Mouse (Mus musculus): ENCODE results near the gene Mpnd. TPM values are rescaled to one million over a fixed set of nuclear protein-coding genes. Genes with fewer than 3 reads are reported as not detected.
A peak's percentile ranks its signal among the peaks of the same experiment; 100 is the strongest.

The Mpnd gene
- polyA plus RNA-seq, 2 experiments, result 101 to 118 TPM

GRCm38 (mm10) chr17:55958584-55958886 lies 47.0 kb upstream of the Mpnd start:
- Histone ChIP-seq H3K36me3 (ENCODE audit: control insufficient read depth, insufficient read depth, low read length) (peaks cover 13% of the 10 kb centered on the region), H3K9me3 (ENCODE audit: control insufficient read depth, low read length) (no peaks in the 10 kb centered on the region), H3K9ac (ENCODE audit: low read depth, low read length, severe bottlenecking) (peak overlapping the region; percentile 48; the same call in 1 of the 2 replicates), H3K4me1 (ENCODE audit: control insufficient read depth, insufficient read depth, low read length) (peaks cover 3% of the 10 kb centered on the region; the same call in 1 of the 2 replicates), H3K4me2 (replicated peaks; ENCODE audit: low read depth, low read length, severe bottlenecking) (peak overlapping the region; percentile 77), H3K27me3 (ENCODE audit: control insufficient read depth, insufficient read depth, low read length) (peaks cover 3% of the 10 kb centered on the region; the same call in 1 of the 2 replicates), H3K4me3 (replicated peaks; ENCODE audit: low read length) (peak overlapping the region; percentile 56), H3K27ac (replicated peaks; ENCODE audit: low read depth, low read length) (peak overlapping the region; percentile 63)
- DNase-seq (ENCODE audit: low spot score) (no peak), ATAC-seq (ENCODE audit: low FRiP score, low read depth) (no peak)
- no peak for TF ChIP-seq POLR2A (IDR thresholded peaks at IDR 0.05; ENCODE audit: borderline replicate concordance, extremely low read depth, insufficient read depth, insufficient read length)
- WGBS, result 26% methylated on average over 2 of the region's 2 CpGs

- ATAC-seq (ENCODE audit: low FRiP score, low read depth) (peak; percentile 95), DNase-seq (ENCODE audit: low spot score) (peak; percentile 97)
- Histone ChIP-seq H3K9ac (ENCODE audit: low read depth, low read length, severe bottlenecking) (peak within 1 kb of the TSS; percentile 57), H3K27ac (replicated peaks; ENCODE audit: low read depth, low read length) (peak within 1 kb of the TSS; percentile 93), H3K4me3 (replicated peaks; ENCODE audit: low read length) (peak within 1 kb of the TSS; percentile 56), H3K9me3 (ENCODE audit: control insufficient read depth, low read length) (no peaks in the 10 kb centered on the region), H3K4me1 (ENCODE audit: control insufficient read depth, insufficient read depth, low read length) (peaks cover 3% of the 10 kb centered on the region; the same call in 1 of the 2 replicates), H3K27me3 (ENCODE audit: control insufficient read depth, insufficient read depth, low read length) (peaks cover 3% of the 10 kb centered on the region; the same call in 1 of the 2 replicates), H3K4me2 (replicated peaks; ENCODE audit: low read depth, low read length, severe bottlenecking) (peak within 1 kb of the TSS; percentile 77), H3K36me3 (ENCODE audit: control insufficient read depth, insufficient read depth, low read length) (peaks cover 13% of the 10 kb centered on the region)
- peak; percentile 53; the same call in 1 of the 2 replicates for TF ChIP-seq POLR2A (IDR thresholded peaks at IDR 0.05; ENCODE audit: borderline replicate concordance, extremely low read depth, insufficient read depth, insufficient read length)
- under 1% methylated on average over 45 of the region's 46 CpGs for WGBS
Measured at GRCm38 (mm10) chr17:55958918-55959728, 46.4 kb upstream of the Mpnd start, which contains the start of gene Yju2. Gene Yju2, plus strand, starts transcription at chr17:55959099.

- TF ChIP-seq POLR2A (IDR thresholded peaks at IDR 0.05; ENCODE audit: borderline replicate concordance, extremely low read depth, insufficient read depth, insufficient read length), result no peak
- Histone ChIP-seq H3K4me2 (replicated peaks; ENCODE audit: low read depth, low read length, severe bottlenecking) (peak overlapping the region; percentile 77), H3K9me3 (ENCODE audit: control insufficient read depth, low read length) (no peaks in the 10 kb centered on the region), H3K27me3 (ENCODE audit: control insufficient read depth, insufficient read depth, low read length) (peaks cover under 1% of the 10 kb centered on the region; the same call in 1 of the 2 replicates), H3K36me3 (ENCODE audit: control insufficient read depth, insufficient read depth, low read length) (peaks cover 22% of the 10 kb centered on the region), H3K4me1 (ENCODE audit: control insufficient read depth, insufficient read depth, low read length) (peaks cover 3% of the 10 kb centered on the region; the same call in 1 of the 2 replicates), H3K4me3 (replicated peaks; ENCODE audit: low read length) (peak overlapping the region; percentile 56), H3K9ac (ENCODE audit: low read depth, low read length, severe bottlenecking) (no peak overlapping the region), H3K27ac (replicated peaks; ENCODE audit: low read depth, low read length) (no peak overlapping the region)
- no peak for ATAC-seq (ENCODE audit: low FRiP score, low read depth)
- no peak for DNase-seq (ENCODE audit: low spot score)
- 78% methylated on average over 10 of the region's 10 CpGs for WGBS
Measured at GRCm38 (mm10) chr17:55959946-55960740, 45.4 kb upstream of the Mpnd start.

- no peak overlapping the region for H3K4me3 ChIP-seq (replicated peaks; ENCODE audit: low read length)
- TF ChIP-seq POLR2A (IDR thresholded peaks at IDR 0.05; ENCODE audit: borderline replicate concordance, extremely low read depth, insufficient read depth, insufficient read length), result no peak
- no peak overlapping the region for H3K9ac ChIP-seq (ENCODE audit: low read depth, low read length, severe bottlenecking)
- H3K36me3 ChIP-seq (ENCODE audit: control insufficient read depth, insufficient read depth, low read length), result peaks cover 26% of the 10 kb centered on the region
- H3K4me1 ChIP-seq (ENCODE audit: control insufficient read depth, insufficient read depth, low read length), result peaks cover 3% of the 10 kb centered on the region; the same call in 1 of the 2 replicates
- no peak overlapping the region for H3K4me2 ChIP-seq (replicated peaks; ENCODE audit: low read depth, low read length, severe bottlenecking)
- ATAC-seq (ENCODE audit: low FRiP score, low read depth) (no peak), DNase-seq (ENCODE audit: low spot score) (no peak)
- H3K9me3 ChIP-seq (ENCODE audit: control insufficient read depth, low read length), result no peaks in the 10 kb centered on the region
- H3K27ac ChIP-seq (replicated peaks; ENCODE audit: low read depth, low read length), result no peak overlapping the region
- no peaks in the 10 kb centered on the region for H3K27me3 ChIP-seq (ENCODE audit: control insufficient read depth, insufficient read depth, low read length)
Measured at GRCm38 (mm10) chr17:55960791-55961190, 44.7 kb upstream of the Mpnd start.

- no peaks in the 10 kb centered on the region for H3K9me3 ChIP-seq (ENCODE audit: control insufficient read depth, low read length)
- no peaks in the 10 kb centered on the region for H3K27me3 ChIP-seq (ENCODE audit: control insufficient read depth, insufficient read depth, low read length)
- H3K4me1 ChIP-seq (ENCODE audit: control insufficient read depth, insufficient read depth, low read length), result peaks cover 3% of the 10 kb centered on the region; the same call in 1 of the 2 replicates
- DNase-seq (ENCODE audit: low spot score) (no peak), ATAC-seq (ENCODE audit: low FRiP score, low read depth) (no peak)
- TF ChIP-seq POLR2A (IDR thresholded peaks at IDR 0.05; ENCODE audit: borderline replicate concordance, extremely low read depth, insufficient read depth, insufficient read length), result no peak
- H3K9ac ChIP-seq (ENCODE audit: low read depth, low read length, severe bottlenecking), result no peak overlapping the region
- peaks cover 34% of the 10 kb centered on the region for H3K36me3 ChIP-seq (ENCODE audit: control insufficient read depth, insufficient read depth, low read length)
- no peak overlapping the region for H3K27ac ChIP-seq (replicated peaks; ENCODE audit: low read depth, low read length)
- no peak overlapping the region for H3K4me3 ChIP-seq (replicated peaks; ENCODE audit: low read length)
- H3K4me2 ChIP-seq (replicated peaks; ENCODE audit: low read depth, low read length, severe bottlenecking), result no peak overlapping the region
- WGBS, result 92% methylated on average over 7 of the region's 7 CpGs
Measured at GRCm38 (mm10) chr17:55961631-55962030, 43.9 kb upstream of the Mpnd start.
